ENCODE assay signal across 20 mouse cellular contexts in genomic region chr2:33629641-33630040, GRCm38 (mm10). TPM values are rescaled to one million over a fixed set of nuclear protein-coding genes. Genes with fewer than 3 reads are reported as not detected.
DNase-seq lines count a peak whose midpoint lies in the region; ATAC-seq lines count a peak whose summit lies in the region.
"Had no signal": no experiment of that assay in that cellular context is flagged by ENCODE, and none has a peak within 500 bp of the region (broad histone marks: within the 10 kb centered on the region; RNA-seq: fewer than 3 reads in every experiment).

No protein-coding gene starts in this region.

- peak overlapping the region; percentile 83 for H3K27ac ChIP-seq in midbrain, embryonic 10.5 days (replicated peaks)
- H3K27ac ChIP-seq in midbrain, embryonic 16.5 days (ENCODE audit: low read length) = no peak overlapping the region
- H3K27ac ChIP-seq in hindbrain, embryonic 13.5 days = peak overlapping the region; percentile 84
- peak overlapping the region; percentile 88; the same call in 1 of the 2 replicates for H3K27ac ChIP-seq in limb, embryonic 13.5 days
- H3K27ac ChIP-seq in neural tube, embryonic 15.5 days (replicated peaks) = peak overlapping the region; percentile 60
- H3K27ac ChIP-seq: liver, embryonic 14.5 days; stomach, postnatal 0 days had no signal

- no peaks in the 10 kb centered on the region for H3K9me3 ChIP-seq in midbrain, embryonic 10.5 days (replicated peaks)
- H3K9me3 ChIP-seq in midbrain, embryonic 16.5 days (replicated peaks; ENCODE audit: control insufficient read depth, low read length, poor library complexity, severe bottlenecking) = no peaks in the 10 kb centered on the region
- H3K9me3 ChIP-seq in hindbrain, embryonic 13.5 days = no peaks in the 10 kb centered on the region
- H3K9me3 ChIP-seq in limb, embryonic 13.5 days = no peaks in the 10 kb centered on the region
- H3K9me3 ChIP-seq in neural tube, embryonic 15.5 days (replicated peaks) = no peaks in the 10 kb centered on the region

- peaks cover 97% of the 10 kb centered on the region for H3K4me1 ChIP-seq in midbrain, embryonic 10.5 days
- H3K4me1 ChIP-seq in midbrain, embryonic 16.5 days (ENCODE audit: control insufficient read depth, insufficient read depth, low read length) = peaks cover 8% of the 10 kb centered on the region; the same call in 1 of the 2 replicates
- H3K4me1 ChIP-seq in hindbrain, embryonic 13.5 days (replicated peaks) = peaks cover 83% of the 10 kb centered on the region
- peaks cover 96% of the 10 kb centered on the region for H3K4me1 ChIP-seq in limb, embryonic 13.5 days
- peaks cover 80% of the 10 kb centered on the region for H3K4me1 ChIP-seq in neural tube, embryonic 15.5 days

- H3K36me3 ChIP-seq in midbrain, embryonic 10.5 days = no peaks in the 10 kb centered on the region
- no peaks in the 10 kb centered on the region for H3K36me3 ChIP-seq in midbrain, embryonic 16.5 days (ENCODE audit: control insufficient read depth, insufficient read depth, low read length)
- no peaks in the 10 kb centered on the region for H3K36me3 ChIP-seq in hindbrain, embryonic 13.5 days
- peaks cover 5% of the 10 kb centered on the region; the same call in 1 of the 2 replicates for H3K36me3 ChIP-seq in limb, embryonic 13.5 days
- no peaks in the 10 kb centered on the region for H3K36me3 ChIP-seq in neural tube, embryonic 15.5 days

- DNase-seq in midbrain, embryonic 10.5 days (ENCODE audit: low spot score) = no peak
- no peak for DNase-seq in lung, postnatal 14 days
- no peak for DNase-seq in cerebellum, postnatal 4 days (ENCODE audit: low spot score in 2 of 2)
- DNase-seq: adrenal gland, postnatal 14 days; cerebellum, adult 9-10 months; gastrocnemius, postnatal 25 days; heart, postnatal 36 days; right cerebral cortex, postnatal 14 days; thymus, postnatal 14 days had no signal

- H3K4me2 ChIP-seq in midbrain, embryonic 16.5 days (ENCODE audit: low read length) = no peak overlapping the region
- peak overlapping the region; percentile 55 for H3K4me2 ChIP-seq in hindbrain, embryonic 13.5 days
- H3K4me2 ChIP-seq in limb, embryonic 13.5 days (replicated peaks) = peak overlapping the region; percentile 82
- peak overlapping the region; percentile 58 for H3K4me2 ChIP-seq in neural tube, embryonic 15.5 days
- H3K4me2 ChIP-seq: heart, embryonic 11.5 days had no signal

- no peak for ATAC-seq in midbrain, embryonic 16.5 days
- ATAC-seq in hindbrain, embryonic 13.5 days (ENCODE audit: low FRiP score) = no peak
- no peak for ATAC-seq in limb, embryonic 13.5 days (ENCODE audit: low FRiP score, low read depth)
- ATAC-seq in neural tube, embryonic 15.5 days (ENCODE audit: low FRiP score) = no peak
- ATAC-seq: CD4-positive, CD25-positive, alpha-beta regulatory T cell, adult 4 months; intestine, postnatal 0 days; lung, postnatal 0 days had no signal

- WGBS in midbrain, embryonic 10.5 days = 4% methylated on average over 6 of the region's 6 CpGs
- WGBS in midbrain, embryonic 16.5 days = 6% methylated on average over 6 of the region's 6 CpGs
- WGBS in hindbrain, embryonic 13.5 days = 3% methylated on average over 6 of the region's 6 CpGs
- 21% methylated on average over 6 of the region's 6 CpGs for WGBS in limb, embryonic 13.5 days
- WGBS in neural tube, embryonic 15.5 days = 4% methylated on average over 6 of the region's 6 CpGs

- H3K27me3 ChIP-seq in midbrain, embryonic 10.5 days (ENCODE audit: low read depth, poor library complexity, severe bottlenecking) = peaks cover 100% of the 10 kb centered on the region
- peaks cover 75% of the 10 kb centered on the region for H3K27me3 ChIP-seq in midbrain, embryonic 16.5 days (ENCODE audit: control insufficient read depth, insufficient read depth, low read depth, low read length)
- H3K27me3 ChIP-seq in hindbrain, embryonic 13.5 days = peaks cover 99% of the 10 kb centered on the region
- peaks cover 98% of the 10 kb centered on the region for H3K27me3 ChIP-seq in limb, embryonic 13.5 days
- H3K27me3 ChIP-seq in neural tube, embryonic 15.5 days (replicated peaks) = peaks cover 89% of the 10 kb centered on the region

- no peak overlapping the region for H3K9ac ChIP-seq in midbrain, embryonic 16.5 days (ENCODE audit: low read depth, low read length)
- peak overlapping the region; percentile 63 for H3K9ac ChIP-seq in hindbrain, embryonic 13.5 days
- peak overlapping the region; percentile 98 for H3K9ac ChIP-seq in limb, embryonic 13.5 days
- H3K9ac ChIP-seq in neural tube, embryonic 15.5 days (replicated peaks) = peak overlapping the region; percentile 43
- H3K9ac ChIP-seq: liver, embryonic 14.5 days had no signal

- peak overlapping the region; percentile 48 for H3K4me3 ChIP-seq in midbrain, embryonic 10.5 days
- no peak overlapping the region for H3K4me3 ChIP-seq in midbrain, embryonic 16.5 days (ENCODE audit: low read depth, low read length)
- peak overlapping the region; percentile 33; the same call in 1 of the 2 replicates for H3K4me3 ChIP-seq in hindbrain, embryonic 13.5 days
- H3K4me3 ChIP-seq in limb, embryonic 13.5 days = peak overlapping the region; percentile 69
- H3K4me3 ChIP-seq in neural tube, embryonic 15.5 days (replicated peaks) = peak overlapping the region; percentile 25
- H3K4me3 ChIP-seq: erythroblast, embryonic 14.5 days had no signal

RNA-seq across cellular contexts. Expression of gene Lmx1b, which starts 10.7 kb away (rescaled TPM):
- 2.7 and 3.1 TPM in 2 replicates for polyA plus RNA-seq in midbrain, embryonic 10.5 days (2016; fragmentation: Nextera tagmentation; extraction: Ambion mirVana)
- polyA plus RNA-seq in midbrain, embryonic 16.5 days (2015; fragmentation: Nextera tagmentation; extraction: Ambion mirVana) = 0.95 and 0.98 TPM in 2 replicates
- 6.3 and 6.7 TPM in 2 replicates for polyA plus RNA-seq in hindbrain, embryonic 13.5 days (2015; fragmentation: Nextera tagmentation; extraction: Ambion mirVana)
- polyA plus RNA-seq in limb, embryonic 13.5 days (2015; fragmentation: Nextera tagmentation; extraction: Ambion mirVana) = 7.3 and 7.7 TPM in 2 replicates
- 7.9 and 8.5 TPM in 2 replicates for polyA plus RNA-seq in neural tube, embryonic 15.5 days (2015; fragmentation: Nextera tagmentation; extraction: Ambion mirVana)
- polyA plus RNA-seq: CD4-positive, CD25-positive, alpha-beta regulatory T cell, adult 4 months; erythroblast, embryonic 14.5 days; intestine, postnatal 0 days; lung, postnatal 0 days; stomach, postnatal 0 days had no signal
